Mouse (Mus musculus) CD4-positive, CD25-positive, alpha-beta regulatory T cell, adult 2 months (primary cell): ENCODE measurements around the gene Cacul1.

ENCODE experiments used
- DNase-seq: peaks from one replicate; pipeline ENCODE4 v3.0.0-alpha.2; 2012; ENCODE audit warnings: low read depth, low spot score

The Cacul1 gene

DNA sequence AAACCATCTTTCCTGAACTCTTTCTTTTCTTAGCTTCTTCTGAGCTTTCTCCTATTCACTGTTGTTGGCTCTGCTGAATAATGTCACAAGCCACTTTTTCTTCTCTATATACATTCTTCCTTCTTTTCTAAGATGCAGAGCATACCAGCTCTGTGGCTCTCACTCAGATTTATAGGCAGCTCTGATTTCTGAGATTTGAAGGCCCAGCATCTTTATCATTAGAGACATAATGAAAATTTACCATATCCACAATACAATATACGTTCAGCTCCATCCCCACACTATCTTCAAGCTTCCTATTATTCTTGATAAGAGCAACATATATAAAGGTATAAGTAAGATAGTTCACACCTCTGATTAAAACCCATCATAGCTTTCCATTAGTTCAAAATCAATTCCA is 50.7 kb downstream of the Cacul1 start:
- DNase-seq, result no peak

DNA sequence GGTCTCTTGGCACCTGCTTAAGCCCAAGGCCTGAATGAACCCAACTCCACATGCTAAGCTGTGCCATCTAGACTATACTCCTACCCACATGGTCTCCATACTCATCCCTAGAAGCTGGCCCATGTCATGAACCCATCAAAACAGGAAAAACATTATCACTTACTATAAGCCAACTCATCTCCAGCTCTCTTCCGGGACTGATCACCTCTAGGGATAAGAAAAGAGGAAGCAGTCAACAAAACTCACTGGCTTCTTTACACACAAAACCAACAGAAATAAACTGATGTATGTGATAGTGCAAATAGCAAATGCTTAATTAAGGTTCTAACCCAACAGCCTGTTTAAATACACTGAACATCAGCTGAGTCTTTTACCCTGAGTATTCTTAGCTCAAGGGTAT is 51.5 kb downstream of the Cacul1 start:
- no peak for DNase-seq

DNA sequence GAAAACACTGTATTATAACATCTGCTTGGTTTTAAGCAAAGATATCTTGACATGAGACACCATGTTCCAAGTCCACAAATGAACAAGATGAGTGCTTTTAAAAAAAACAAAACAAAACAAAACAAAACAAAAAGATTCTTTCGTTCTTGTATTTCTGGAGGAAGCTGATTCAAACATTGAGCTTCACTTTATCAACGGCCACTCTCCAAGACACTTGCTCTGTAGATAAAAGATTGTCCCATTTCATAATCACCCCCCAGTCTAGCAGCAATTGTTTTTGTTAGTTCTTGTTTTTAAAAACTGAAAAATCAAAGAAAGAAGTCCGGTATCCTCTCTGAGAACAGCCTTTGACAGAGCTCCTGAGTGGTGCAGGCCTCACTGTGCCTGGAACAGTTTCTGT is 52.2 kb downstream of the Cacul1 start:
- no peak for DNase-seq

DNA sequence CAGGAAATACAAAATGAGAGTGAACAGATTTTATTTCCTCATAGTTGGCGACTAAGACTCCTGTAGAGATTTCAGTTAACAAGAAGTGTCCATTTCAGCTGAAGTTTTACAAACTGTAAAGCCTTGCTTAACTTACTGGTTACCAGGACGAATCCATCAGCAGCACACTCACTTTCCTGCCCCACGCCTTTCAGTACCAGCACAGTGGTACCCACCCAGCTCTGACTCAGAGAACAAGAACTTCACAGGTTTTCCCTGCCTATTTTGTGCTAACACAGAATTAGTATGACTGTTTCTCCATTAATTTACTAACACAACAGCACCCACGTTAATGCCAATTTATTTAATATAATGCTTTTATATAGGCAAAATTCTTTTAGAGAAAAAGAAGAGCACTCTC is 53.9 kb downstream of the Cacul1 start:
- no peak for DNase-seq

DNA sequence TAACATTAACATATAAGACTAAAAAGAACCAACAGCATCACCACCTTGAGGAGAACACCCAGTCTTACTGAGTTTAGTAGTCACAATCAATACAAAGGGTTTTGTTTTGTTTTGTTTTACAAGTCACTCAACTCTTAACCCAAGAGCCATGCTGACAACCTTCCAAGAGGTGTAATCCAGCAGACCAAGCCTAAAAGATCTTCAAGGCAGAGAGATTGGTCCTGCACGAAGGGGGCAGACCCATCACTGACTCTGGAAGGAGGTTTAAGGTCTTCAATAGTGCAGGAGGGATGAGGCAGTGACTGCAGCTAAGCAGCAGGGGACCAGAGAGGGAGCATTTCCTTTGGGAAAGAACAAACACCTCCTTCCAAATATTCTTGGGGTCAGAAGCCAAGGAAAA is 55.7 kb downstream of the Cacul1 start:
- DNase-seq, result no peak

DNA sequence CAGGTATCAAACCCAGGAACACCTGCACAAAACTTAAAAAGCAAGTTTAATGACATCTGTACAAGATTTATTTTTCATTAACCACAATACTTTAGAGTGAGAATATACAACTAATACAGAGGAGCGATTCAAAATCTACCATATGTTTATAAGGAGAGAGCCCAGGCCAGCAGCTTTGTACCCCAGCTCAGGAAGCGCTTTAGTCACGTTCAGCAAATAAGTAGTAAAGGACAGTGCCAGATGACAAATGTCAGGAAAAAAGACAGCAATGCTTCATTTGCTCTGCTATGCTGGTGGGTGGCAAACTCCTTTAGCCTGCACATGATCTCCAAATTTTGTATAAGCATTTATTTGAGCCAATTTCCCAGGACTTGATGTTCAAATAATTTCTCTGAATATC is 56.1 kb downstream of the Cacul1 start:
- no peak for DNase-seq

DNA sequence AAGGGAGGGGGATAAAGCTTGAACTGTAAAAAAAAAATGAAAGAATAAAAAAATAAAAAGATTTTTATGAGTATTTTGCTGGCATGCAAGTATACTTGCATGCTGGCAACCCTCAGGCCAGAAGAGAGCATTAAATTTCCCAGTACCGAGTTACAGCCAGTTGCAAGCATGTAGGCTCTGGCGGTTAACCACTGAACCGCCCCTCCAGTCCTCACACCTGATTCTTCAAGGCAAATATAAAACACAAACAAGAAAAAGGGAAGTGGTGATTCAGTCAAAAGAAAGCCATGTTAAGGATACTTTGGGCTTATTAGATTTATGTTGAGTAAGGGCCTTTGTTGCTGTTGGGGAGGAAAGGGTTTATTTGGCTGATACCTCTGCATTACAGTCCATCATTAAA is 60.7 kb downstream of the Cacul1 start:
- no peak for DNase-seq

DNA sequence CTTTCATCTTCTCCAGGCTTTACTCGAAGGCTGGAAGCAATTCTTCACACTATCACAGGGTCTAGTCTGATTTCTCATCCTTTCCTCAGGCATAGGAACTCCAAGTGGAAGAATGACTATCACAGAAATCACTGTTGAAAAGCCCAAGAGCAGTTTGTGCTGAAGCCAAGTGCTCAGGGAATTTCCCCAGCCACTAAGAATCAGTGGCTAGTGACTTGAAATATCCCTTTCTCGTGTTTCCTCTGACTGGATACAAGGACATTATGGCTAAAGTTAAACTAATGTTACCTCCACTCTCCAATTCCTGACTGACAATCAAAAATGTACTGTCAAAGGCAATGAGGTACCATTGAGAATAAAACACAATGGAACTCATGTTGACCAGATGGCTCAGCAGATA is 65.8 kb downstream of the Cacul1 start:
- no peak for DNase-seq

DNA sequence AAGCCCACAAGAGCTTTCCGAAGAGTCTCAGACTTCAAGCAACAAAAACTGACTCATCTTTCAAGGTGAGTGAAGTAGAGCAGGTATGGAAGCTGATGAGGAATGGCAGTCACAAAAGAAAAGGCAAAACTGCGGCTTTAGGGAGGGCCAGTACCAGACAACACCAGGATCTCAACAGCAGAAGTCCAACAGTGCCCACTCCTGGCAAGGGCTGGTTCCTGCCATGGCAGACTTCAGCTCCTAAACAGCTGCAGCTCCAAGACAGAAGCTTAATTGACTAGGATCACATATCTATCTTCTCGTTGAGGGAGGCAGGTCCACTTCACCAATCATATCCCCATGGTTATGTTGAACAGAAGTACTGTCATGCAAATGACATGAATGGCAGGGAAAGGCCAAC is 67.4 kb downstream of the Cacul1 start:
- DNase-seq, result no peak

DNA sequence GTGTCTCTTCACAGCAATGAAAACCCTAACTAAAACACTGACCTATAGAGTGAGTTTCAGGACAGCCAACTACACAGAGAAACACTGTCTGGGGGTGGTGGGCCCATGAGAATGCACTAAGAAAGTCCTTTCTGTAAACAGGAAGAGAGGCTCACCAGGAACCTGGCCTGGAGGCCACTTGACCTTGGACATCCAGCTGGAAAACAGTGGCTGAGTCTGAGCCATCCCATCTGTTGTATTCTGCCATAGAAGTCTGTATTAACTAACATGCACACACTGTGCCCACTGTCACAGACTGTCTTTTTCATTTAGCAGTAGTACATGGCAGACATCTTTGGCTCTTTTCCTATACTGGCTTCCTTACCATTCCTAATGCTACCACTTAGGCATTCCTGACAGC is 80.6 kb downstream of the Cacul1 start:
- no peak for DNase-seq

DNA sequence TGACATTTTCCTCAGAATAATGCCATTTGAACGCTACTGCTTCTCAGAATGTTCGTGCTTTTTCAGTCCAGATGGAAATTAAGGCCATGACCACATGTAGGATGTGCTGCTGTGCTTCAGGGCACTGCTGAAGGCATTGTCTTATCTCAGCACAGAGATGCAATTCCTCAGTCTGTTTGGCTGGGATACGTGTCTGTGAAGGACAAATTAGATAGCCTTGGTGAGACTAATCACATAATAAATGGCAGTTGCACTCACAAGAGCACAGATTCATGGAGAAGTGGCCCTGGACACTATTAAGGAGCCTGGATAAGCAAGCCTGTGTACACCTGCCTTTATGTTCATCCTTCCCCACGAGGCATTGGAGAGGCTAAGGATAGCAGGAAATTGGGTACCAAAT is 83.7 kb downstream of the Cacul1 start:
- no peak for DNase-seq

DNA sequence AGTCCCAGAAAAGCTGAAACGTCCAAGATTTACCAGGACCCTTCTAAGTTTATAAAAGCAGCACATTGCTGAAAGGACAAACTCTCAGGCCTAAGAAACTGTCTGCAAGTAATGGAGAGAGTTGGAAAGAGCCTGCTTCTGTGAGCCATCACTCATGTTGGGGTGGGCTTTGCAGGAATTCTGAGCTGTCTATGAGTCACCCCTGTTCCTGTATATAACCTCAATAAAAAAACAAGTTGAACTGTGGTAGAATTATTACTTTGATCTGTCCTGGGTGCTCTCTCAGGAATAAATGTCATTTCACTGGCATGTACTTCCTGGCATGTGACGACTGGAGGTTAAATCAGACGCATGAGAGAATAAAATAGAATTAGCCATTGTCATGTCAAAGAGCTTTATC is 85.1 kb downstream of the Cacul1 start:
- no peak for DNase-seq

DNA sequence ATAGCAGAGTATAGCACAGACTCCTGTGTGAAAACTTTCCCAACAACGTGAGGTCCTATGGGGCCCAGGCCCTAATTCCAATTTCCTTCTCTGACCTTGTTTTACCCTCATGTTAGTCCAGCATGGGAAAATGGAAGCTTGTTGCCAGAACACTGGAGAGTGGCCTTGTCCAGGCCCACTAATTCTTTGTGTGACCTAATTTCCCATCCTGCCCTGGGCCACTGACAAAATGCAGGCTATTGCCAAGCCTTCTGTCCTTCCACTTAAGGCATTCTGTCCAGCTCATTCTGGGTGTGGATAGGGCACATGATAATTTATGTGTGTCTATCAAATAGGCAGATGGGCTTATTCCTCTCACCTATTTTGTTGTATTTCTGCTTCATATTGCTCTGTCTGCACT is 91.3 kb downstream of the Cacul1 start:
- DNase-seq, result no peak

DNA sequence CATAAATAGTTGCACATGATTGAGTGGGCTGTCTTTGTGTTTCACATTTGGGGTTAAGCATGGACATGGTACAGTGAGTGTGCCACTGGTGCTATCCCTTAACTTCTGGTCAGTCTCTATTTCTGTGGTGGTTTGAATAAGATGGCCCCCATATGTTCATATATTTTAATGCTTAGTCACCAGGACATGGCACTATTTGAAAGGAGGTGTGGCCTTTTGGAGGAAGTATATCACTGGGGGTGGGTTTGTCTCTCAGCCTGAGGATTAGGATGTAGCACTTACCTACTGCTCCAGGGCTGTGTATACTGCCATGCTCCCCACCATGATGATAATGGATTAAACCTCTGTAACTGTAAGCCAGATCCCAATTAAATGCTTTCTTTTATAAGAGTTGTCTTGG is 95.6 kb downstream of the Cacul1 start:
- no peak for DNase-seq

DNA sequence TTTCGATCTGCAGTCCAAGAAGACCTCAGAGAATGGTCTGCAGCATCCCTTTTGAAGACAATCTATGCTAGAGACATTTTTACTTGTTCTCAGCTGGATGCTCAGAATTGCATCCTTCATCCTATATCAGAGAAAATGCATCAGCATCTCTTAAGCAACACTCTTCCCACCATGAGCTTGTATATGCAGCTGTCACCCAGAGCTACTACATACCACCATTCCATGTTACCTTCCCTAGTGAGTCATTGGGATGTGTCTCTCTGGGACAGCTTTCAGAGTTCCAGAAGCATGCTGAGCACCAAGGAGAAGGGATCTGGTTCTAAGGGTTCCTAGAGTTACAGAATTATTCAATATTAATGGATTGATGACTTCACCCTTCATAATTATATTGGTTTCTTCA is 102.0 kb downstream of the Cacul1 start:
- no peak for DNase-seq

DNA sequence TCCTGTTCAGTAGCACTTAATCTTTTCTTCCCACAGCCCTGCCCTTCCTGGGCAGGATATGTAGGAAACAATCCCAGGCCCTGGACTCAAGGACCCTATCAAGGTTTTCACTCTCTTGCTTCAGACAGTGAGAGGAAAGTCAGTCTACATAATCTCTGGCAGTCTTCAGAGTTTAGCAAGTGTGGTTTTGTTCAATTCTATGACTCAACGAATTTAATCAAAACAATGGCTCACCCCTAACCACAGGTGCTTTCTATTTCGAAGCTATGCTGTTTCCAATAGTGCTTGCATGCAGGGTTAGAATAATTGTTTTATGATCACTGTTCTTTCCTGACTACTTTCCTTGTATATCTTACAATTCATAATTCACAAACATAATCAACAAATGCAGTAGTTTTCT is 103.0 kb downstream of the Cacul1 start:
- no peak for DNase-seq
